Mouse (Mus musculus): ENCODE measurements around the gene Tfpi. TPM values are rescaled to one million over a fixed set of nuclear protein-coding genes. Genes with fewer than 3 reads are reported as not detected.

Gene Tfpi
- polyA plus RNA-seq, 1 experiment from 2014 or later, result 22.8 TPM

DNA sequence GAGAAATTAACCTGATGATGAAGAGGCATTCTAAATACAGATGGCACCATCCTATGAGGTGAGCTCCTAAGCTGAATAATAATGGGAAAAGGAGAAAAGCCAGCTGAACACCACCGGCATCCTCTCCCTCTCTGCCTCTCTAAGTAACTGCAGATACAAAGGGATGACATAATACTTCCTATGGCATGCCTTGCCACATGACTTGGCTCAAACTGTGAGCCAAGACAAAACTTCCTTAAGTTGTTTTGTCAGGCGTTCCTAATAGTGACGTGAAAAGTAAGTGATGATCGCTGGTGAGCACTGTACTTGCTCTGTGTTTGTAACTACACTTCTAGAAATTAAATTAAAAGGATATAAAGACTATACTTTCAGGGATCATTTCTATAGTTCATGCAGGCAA is 27.7 kb upstream of the Tfpi start:
- H3K4me2 ChIP-seq (replicated peaks; ENCODE audit: low read depth), result no peak overlapping the region
- no peak for ATAC-seq (ENCODE audit: low FRiP score, low TSS enrichment)
- no peaks in the 10 kb centered on the region for H3K36me3 ChIP-seq (ENCODE audit: control insufficient read depth, insufficient read depth, low read length)
- TF ChIP-seq EP300 (optimal IDR thresholded peaks at IDR 0.05) (no peak), CTCF (IDR thresholded peaks at IDR 0.05; ENCODE audit: low read depth) (no peak)
- no peak for DNase-seq (ENCODE audit: low spot score)
- H3K4me3 ChIP-seq (ENCODE audit: low read depth, low read length), result no peak overlapping the region
- no peak overlapping the region for H3K9ac ChIP-seq (ENCODE audit: low read length)
- H3K27me3 ChIP-seq (ENCODE audit: control insufficient read depth, insufficient read depth, low read length), result no peaks in the 10 kb centered on the region
- H3K9me3 ChIP-seq (ENCODE audit: control insufficient read depth, low read length), result no peaks in the 10 kb centered on the region
- 68% methylated on average over 4 of the region's 4 CpGs for WGBS
- no peak overlapping the region for H3K27ac ChIP-seq (replicated peaks)
- H3K4me1 ChIP-seq (replicated peaks; ENCODE audit: control insufficient read depth, insufficient read depth), result no peaks in the 10 kb centered on the region

DNA sequence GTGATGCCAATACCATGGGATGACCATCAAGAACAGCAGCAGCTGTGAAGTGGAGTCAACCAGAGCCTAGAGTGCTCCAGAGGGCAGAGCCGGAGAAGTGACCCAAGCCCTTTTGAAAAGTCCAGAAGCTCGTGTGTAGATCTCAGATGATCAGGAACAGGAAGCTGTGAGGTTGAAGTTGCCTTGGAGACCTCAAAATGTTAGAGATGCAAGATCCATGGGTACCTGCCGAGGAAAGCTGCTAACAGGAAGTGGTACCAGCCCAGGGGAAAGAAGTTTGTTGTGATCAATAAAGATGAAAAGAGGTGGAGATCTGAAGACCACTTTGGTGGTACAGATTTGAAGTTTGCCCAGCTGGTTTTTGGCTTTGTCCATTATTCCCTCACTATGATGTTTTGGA is 22.3 kb upstream of the Tfpi start:
- Histone ChIP-seq H3K9me3 (ENCODE audit: control insufficient read depth, low read length) (no peaks in the 10 kb centered on the region), H3K4me3 (ENCODE audit: low read depth, low read length) (no peak overlapping the region), H3K4me2 (replicated peaks; ENCODE audit: low read depth) (no peak overlapping the region), H3K9ac (ENCODE audit: low read length) (no peak overlapping the region), H3K27me3 (ENCODE audit: control insufficient read depth, insufficient read depth, low read length) (no peaks in the 10 kb centered on the region), H3K27ac (replicated peaks) (no peak overlapping the region), H3K36me3 (ENCODE audit: control insufficient read depth, insufficient read depth, low read length) (no peaks in the 10 kb centered on the region), H3K4me1 (replicated peaks; ENCODE audit: control insufficient read depth, insufficient read depth) (no peaks in the 10 kb centered on the region)
- ATAC-seq (ENCODE audit: low FRiP score, low TSS enrichment) (no peak), DNase-seq (ENCODE audit: low spot score) (no peak)
- 67% methylated on average over 3 of the region's 3 CpGs for WGBS
- TF ChIP-seq EP300 (optimal IDR thresholded peaks at IDR 0.05), result no peak
- TF ChIP-seq CTCF (IDR thresholded peaks at IDR 0.05; ENCODE audit: low read depth), result no peak

DNA sequence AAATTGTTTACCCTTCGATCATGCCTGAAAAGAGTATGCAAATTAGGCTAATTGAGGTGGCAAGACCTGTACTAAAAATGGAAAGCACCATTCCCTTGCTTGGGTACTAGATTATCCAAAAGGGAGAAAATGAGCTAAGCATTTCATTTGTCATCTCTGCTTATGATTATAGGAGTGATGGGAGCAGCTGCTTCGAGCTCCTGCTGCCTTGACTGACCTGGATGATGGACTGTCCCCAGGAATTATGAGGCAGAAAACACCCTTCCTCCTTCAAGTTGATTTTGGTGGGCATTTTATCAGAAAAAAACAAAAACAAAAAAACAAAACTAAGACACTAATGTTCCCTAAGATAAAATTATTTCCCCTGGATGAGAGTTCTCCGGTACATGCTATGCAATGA is 18.5 kb upstream of the Tfpi start:
- TF ChIP-seq CTCF (IDR thresholded peaks at IDR 0.05; ENCODE audit: low read depth) (no peak), EP300 (optimal IDR thresholded peaks at IDR 0.05) (no peak)
- no peak overlapping the region for H3K4me2 ChIP-seq (replicated peaks; ENCODE audit: low read depth)
- no peak for ATAC-seq (ENCODE audit: low FRiP score, low TSS enrichment)

DNA sequence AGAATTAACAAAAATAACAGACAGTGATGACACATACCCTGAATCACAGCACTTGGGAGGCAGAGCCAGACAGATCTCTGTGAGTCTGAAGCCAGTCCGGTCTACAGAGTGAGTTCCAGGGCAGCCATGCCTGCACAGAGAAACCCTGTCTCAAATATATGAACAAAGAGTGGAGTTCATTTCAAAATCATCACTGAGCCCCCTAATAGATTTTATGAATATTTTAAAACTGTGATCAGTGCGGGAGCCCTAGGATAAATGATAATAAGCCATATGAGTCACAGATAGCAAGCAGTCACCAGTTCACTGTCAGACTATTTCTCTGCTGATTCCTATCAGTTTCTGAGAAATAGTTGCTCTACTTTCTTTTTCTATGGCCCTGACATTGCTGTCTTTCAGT is 17.1 kb upstream of the Tfpi start:
- 81% methylated on average over 2 of the region's 2 CpGs for WGBS
- H3K4me3 ChIP-seq (ENCODE audit: low read depth, low read length), result no peak overlapping the region
- DNase-seq (ENCODE audit: low spot score), result no peak
- H3K9ac ChIP-seq (ENCODE audit: low read length), result no peak overlapping the region
- H3K27me3 ChIP-seq (ENCODE audit: control insufficient read depth, insufficient read depth, low read length), result no peaks in the 10 kb centered on the region
- TF ChIP-seq CTCF (IDR thresholded peaks at IDR 0.05; ENCODE audit: low read depth) (no peak), EP300 (optimal IDR thresholded peaks at IDR 0.05) (no peak)
- no peaks in the 10 kb centered on the region for H3K4me1 ChIP-seq (replicated peaks; ENCODE audit: control insufficient read depth, insufficient read depth)
- no peak overlapping the region for H3K4me2 ChIP-seq (replicated peaks; ENCODE audit: low read depth)
- H3K36me3 ChIP-seq (ENCODE audit: control insufficient read depth, insufficient read depth, low read length), result no peaks in the 10 kb centered on the region
- H3K9me3 ChIP-seq (ENCODE audit: control insufficient read depth, low read length), result no peaks in the 10 kb centered on the region
- no peak overlapping the region for H3K27ac ChIP-seq (replicated peaks)
- ATAC-seq (ENCODE audit: low FRiP score, low TSS enrichment), result no peak

More for the DNA sequence above, 18.5 kb upstream of the Tfpi start:
- 81% methylated on average over 3 of the region's 3 CpGs for WGBS
- Histone ChIP-seq H3K9me3 (ENCODE audit: control insufficient read depth, low read length) (no peaks in the 10 kb centered on the region), H3K27ac (replicated peaks) (no peak overlapping the region), H3K27me3 (ENCODE audit: control insufficient read depth, insufficient read depth, low read length) (no peaks in the 10 kb centered on the region), H3K36me3 (ENCODE audit: control insufficient read depth, insufficient read depth, low read length) (no peaks in the 10 kb centered on the region), H3K4me1 (replicated peaks; ENCODE audit: control insufficient read depth, insufficient read depth) (no peaks in the 10 kb centered on the region), H3K4me3 (ENCODE audit: low read depth, low read length) (no peak overlapping the region), H3K9ac (ENCODE audit: low read length) (no peak overlapping the region)
- DNase-seq (ENCODE audit: low spot score), result no peak

DNA sequence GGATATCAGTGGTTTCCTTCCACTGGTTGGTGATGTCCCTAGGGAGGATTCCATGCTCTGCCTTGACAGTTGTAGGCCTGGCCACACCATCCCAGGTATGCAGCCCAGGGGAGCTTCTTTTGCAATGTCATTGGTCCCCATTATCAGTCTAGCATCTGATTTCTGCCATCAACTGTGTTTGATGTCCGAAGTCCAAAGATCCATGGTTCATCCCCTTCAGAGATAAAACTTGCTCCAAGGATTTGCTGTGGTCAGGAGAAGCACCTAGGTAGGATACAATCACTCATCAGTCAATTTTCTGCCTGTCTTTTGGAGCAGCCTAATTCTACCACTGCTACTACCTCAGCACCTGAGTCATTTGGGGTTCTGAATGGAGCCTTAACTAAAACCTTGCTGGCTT is 15.1 kb upstream of the Tfpi start:
- TF ChIP-seq CTCF (IDR thresholded peaks at IDR 0.05; ENCODE audit: low read depth) (no peak), EP300 (optimal IDR thresholded peaks at IDR 0.05) (no peak)
- H3K9me3 ChIP-seq (ENCODE audit: control insufficient read depth, low read length), result no peaks in the 10 kb centered on the region

DNA sequence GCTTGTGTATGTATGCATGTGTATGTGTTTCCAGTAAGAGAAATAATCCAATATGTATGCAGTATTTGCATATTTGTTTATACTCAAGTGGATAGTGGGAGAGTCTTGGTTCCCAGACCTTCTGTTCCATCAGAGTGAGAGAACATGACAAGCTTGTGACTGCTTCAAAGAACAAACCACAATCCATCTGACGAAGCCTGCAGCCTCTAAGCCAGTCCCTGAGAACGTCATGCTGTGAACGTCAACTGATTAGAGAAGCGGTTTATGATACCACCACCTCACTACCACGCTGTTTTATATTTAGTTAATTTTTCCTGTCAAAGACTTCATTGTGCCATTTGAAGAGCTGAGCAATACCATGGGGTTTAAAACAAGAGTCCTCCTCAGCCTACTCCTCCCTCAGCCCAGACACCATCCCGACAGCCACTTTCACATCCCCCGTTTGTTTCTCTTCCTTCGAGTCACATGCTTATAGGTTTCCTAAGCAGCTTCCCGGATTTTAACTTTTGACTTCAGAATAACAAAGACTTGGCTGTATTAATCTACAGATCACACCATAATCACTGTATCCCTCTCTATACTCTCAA is 11.2 kb upstream of the Tfpi start:
- H3K9ac ChIP-seq (ENCODE audit: low read length), result no peak overlapping the region
- H3K27me3 ChIP-seq (ENCODE audit: control insufficient read depth, insufficient read depth, low read length), result no peaks in the 10 kb centered on the region
- H3K4me2 ChIP-seq (replicated peaks; ENCODE audit: low read depth), result no peak overlapping the region
- TF ChIP-seq EP300 (optimal IDR thresholded peaks at IDR 0.05), result no peak
- no peak for TF ChIP-seq CTCF (IDR thresholded peaks at IDR 0.05; ENCODE audit: low read depth)
- DNase-seq (ENCODE audit: low spot score) (no peak), ATAC-seq (ENCODE audit: low FRiP score, low TSS enrichment) (no peak)
- no peaks in the 10 kb centered on the region for H3K36me3 ChIP-seq (ENCODE audit: control insufficient read depth, insufficient read depth, low read length)
- no peak overlapping the region for H3K4me3 ChIP-seq (ENCODE audit: low read depth, low read length)
- 59% methylated on average over 9 of the region's 9 CpGs for whole genome bisulfite sequencing
- H3K9me3 ChIP-seq (ENCODE audit: control insufficient read depth, low read length), result no peaks in the 10 kb centered on the region
- no peak overlapping the region for H3K27ac ChIP-seq (replicated peaks)
- H3K4me1 ChIP-seq (replicated peaks; ENCODE audit: control insufficient read depth, insufficient read depth), result no peaks in the 10 kb centered on the region

More for the DNA sequence above, 15.1 kb upstream of the Tfpi start:
- Histone ChIP-seq H3K4me1 (replicated peaks; ENCODE audit: control insufficient read depth, insufficient read depth) (no peaks in the 10 kb centered on the region), H3K27ac (replicated peaks) (no peak overlapping the region), H3K9ac (ENCODE audit: low read length) (no peak overlapping the region), H3K4me2 (replicated peaks; ENCODE audit: low read depth) (no peak overlapping the region), H3K4me3 (ENCODE audit: low read depth, low read length) (no peak overlapping the region), H3K27me3 (ENCODE audit: control insufficient read depth, insufficient read depth, low read length) (no peaks in the 10 kb centered on the region), H3K36me3 (ENCODE audit: control insufficient read depth, insufficient read depth, low read length) (no peaks in the 10 kb centered on the region)
- 80% methylated on average over 1 of the region's 1 CpGs for WGBS
- ATAC-seq (ENCODE audit: low FRiP score, low TSS enrichment) (no peak), DNase-seq (ENCODE audit: low spot score) (no peak)

Measured in stomach, postnatal 0 days (tissue).